Mouse (Mus musculus): ENCODE measurements around the gene D7Ertd443e. TPM values are rescaled to one million over a fixed set of nuclear protein-coding genes. Genes with fewer than 3 reads are reported as not detected.
A peak's percentile ranks its signal among the peaks of the same experiment; 100 is the strongest.

Gene D7Ertd443e
- polyA plus RNA-seq, 1 experiment from 2014 or later: 0.28 TPM

DNA sequence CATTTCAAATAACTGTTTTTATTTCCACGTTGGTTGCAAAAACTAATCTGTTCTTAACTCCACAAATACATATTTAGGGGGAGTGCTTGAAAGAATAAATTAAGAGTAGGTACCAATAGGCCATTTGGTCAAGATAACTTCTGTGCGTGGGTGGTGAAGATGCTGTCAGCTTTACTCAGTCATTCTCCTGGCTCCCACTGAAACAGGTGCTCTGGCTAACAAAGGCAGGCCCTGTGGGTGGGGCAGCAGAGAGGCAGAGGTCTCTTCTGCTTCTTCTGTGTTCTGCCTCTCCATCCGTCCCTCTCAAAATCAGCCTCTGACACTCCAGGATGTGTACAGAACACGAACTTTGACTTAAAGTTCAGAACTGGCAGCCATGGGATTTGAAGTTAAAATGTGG lies 119.7 kb downstream of the D7Ertd443e start:
- Histone ChIP-seq H3K36me3 (replicated peaks; ENCODE audit: control insufficient read depth, insufficient read depth) (no peaks in the 10 kb centered on the region), H3K4me2 (replicated peaks) (no peak overlapping the region), H3K4me3 (replicated peaks; ENCODE audit: low read length) (no peak overlapping the region), H3K9me3 (ENCODE audit: control insufficient read depth, low read length) (no peaks in the 10 kb centered on the region), H3K27me3 (ENCODE audit: control insufficient read depth, insufficient read depth, low read length) (no peaks in the 10 kb centered on the region), H3K4me1 (replicated peaks; ENCODE audit: control insufficient read depth, insufficient read depth, low read length) (no peaks in the 10 kb centered on the region), H3K27ac (no peak overlapping the region), H3K9ac (no peak overlapping the region)
- WGBS: 87% methylated on average over 4 of the region's 4 CpGs
- no peak for DNase-seq (ENCODE audit: low spot score)
- no peak for ATAC-seq (ENCODE audit: low FRiP score)

DNA sequence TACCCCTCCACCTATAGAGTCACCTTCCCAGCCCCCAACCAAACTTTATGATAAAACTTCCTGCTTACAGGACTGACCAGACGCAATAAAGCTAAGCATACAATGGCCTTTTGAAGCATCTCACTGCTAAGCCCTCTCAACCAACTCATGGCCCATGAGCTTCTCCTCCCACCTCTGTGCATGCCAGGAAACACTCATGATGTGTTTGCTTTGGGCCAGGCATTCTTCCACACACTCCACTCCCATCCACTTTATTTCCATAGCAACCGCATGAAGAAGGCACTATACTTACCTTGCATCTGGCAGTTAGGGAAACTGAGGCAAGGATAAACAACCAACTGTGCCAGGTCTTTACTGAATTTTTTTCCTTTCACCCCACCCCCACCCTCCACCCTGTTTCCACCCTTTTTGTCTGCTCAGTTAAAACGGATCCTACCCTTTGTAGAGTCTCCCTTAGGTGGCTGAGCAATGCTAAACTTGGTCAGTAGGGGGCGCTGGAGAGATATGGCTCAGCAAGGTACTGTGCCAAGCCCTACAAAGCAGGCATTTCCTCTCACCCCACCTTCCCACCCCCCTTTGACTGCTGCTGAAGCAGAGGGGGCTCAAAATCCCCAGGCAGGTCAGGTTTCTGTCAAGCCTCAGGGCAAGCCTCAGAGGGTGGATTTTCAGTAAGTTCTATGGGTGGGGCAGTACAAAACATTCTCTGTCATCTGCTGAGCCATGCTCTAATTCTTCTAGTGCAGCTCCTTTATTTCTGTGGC lies 122.1 kb downstream of the D7Ertd443e start:
- no peaks in the 10 kb centered on the region for H3K9me3 ChIP-seq (ENCODE audit: control insufficient read depth, low read length)
- ATAC-seq (ENCODE audit: low FRiP score): no peak
- peak; percentile 70 for DNase-seq (ENCODE audit: low spot score)
- H3K36me3 ChIP-seq (replicated peaks; ENCODE audit: control insufficient read depth, insufficient read depth): no peaks in the 10 kb centered on the region
- H3K4me2 ChIP-seq (replicated peaks): no peak overlapping the region
- H3K9ac ChIP-seq: no peak overlapping the region
- no peaks in the 10 kb centered on the region for H3K27me3 ChIP-seq (ENCODE audit: control insufficient read depth, insufficient read depth, low read length)
- no peaks in the 10 kb centered on the region for H3K4me1 ChIP-seq (replicated peaks; ENCODE audit: control insufficient read depth, insufficient read depth, low read length)
- H3K4me3 ChIP-seq (replicated peaks; ENCODE audit: low read length): no peak overlapping the region
- WGBS: 45% methylated on average over 4 of the region's 4 CpGs
- no peak overlapping the region for H3K27ac ChIP-seq

- Histone ChIP-seq H3K4me2 (replicated peaks) (no peak overlapping the region), H3K4me1 (replicated peaks; ENCODE audit: control insufficient read depth, insufficient read depth, low read length) (no peaks in the 10 kb centered on the region), H3K9ac (no peak overlapping the region), H3K27me3 (ENCODE audit: control insufficient read depth, insufficient read depth, low read length) (no peaks in the 10 kb centered on the region), H3K4me3 (replicated peaks; ENCODE audit: low read length) (no peak overlapping the region), H3K27ac (no peak overlapping the region), H3K9me3 (ENCODE audit: control insufficient read depth, low read length) (no peaks in the 10 kb centered on the region), H3K36me3 (replicated peaks; ENCODE audit: control insufficient read depth, insufficient read depth) (no peaks in the 10 kb centered on the region)
- WGBS: 60% methylated on average over 4 of the region's 4 CpGs
- DNase-seq (ENCODE audit: low spot score): no peak
- ATAC-seq (ENCODE audit: low FRiP score): no peak
These were observed 124.3 kb downstream of the D7Ertd443e start for GRCm38 (mm10) chr7:134261003-134261701.

DNA sequence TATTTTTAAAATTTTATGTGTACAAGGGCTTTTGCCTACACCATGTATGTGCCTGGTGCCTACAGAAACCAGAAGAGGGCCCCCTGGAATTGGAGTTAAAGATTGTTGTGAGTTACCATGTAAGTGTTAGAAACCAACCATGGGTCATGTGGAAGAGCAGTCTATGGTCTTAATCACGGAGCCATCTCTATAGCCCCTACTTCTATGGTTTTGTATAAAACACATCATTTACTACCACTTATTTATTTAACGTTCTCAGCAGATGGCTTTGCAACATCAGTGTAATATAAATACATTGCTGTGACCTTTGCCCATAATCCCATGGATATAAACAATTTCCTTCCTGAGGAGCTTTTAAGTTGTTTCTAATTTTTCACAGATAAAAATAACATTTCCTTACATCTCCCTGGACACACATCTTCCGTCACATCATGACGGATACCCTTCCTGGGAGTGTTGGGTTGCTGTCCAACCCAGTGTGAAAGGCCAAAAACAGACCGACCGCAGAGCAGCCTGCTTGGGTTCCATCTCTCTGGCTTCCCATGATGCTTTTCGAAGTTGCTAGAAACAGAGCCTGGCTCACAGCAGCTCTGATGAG lies 135.1 kb downstream of the D7Ertd443e start:
- 85% methylated on average over 7 of the region's 7 CpGs for WGBS
- no peak overlapping the region for H3K4me3 ChIP-seq (replicated peaks; ENCODE audit: low read length)
- H3K4me2 ChIP-seq (replicated peaks): no peak overlapping the region
- H3K9ac ChIP-seq: no peak overlapping the region
- no peak overlapping the region for H3K27ac ChIP-seq
- H3K4me1 ChIP-seq (replicated peaks; ENCODE audit: control insufficient read depth, insufficient read depth, low read length): 0 out of 2 replicates have a peak, but pooled peaks cover 5% of the 10 kb centered on the region
- ATAC-seq (ENCODE audit: low FRiP score) (no peak), DNase-seq (ENCODE audit: low spot score) (no peak)
- H3K9me3 ChIP-seq (ENCODE audit: control insufficient read depth, low read length): no peaks in the 10 kb centered on the region
- H3K27me3 ChIP-seq (ENCODE audit: control insufficient read depth, insufficient read depth, low read length): no peaks in the 10 kb centered on the region
- no peaks in the 10 kb centered on the region for H3K36me3 ChIP-seq (replicated peaks; ENCODE audit: control insufficient read depth, insufficient read depth)

- Histone ChIP-seq H3K27me3 (ENCODE audit: control insufficient read depth, insufficient read depth, low read length) (no peaks in the 10 kb centered on the region), H3K27ac (no peak overlapping the region), H3K4me1 (replicated peaks; ENCODE audit: control insufficient read depth, insufficient read depth, low read length) (0 out of 2 replicates have a peak, but pooled peaks cover 5% of the 10 kb centered on the region), H3K9ac (no peak overlapping the region), H3K36me3 (replicated peaks; ENCODE audit: control insufficient read depth, insufficient read depth) (no peaks in the 10 kb centered on the region), H3K4me2 (replicated peaks) (no peak overlapping the region), H3K4me3 (replicated peaks; ENCODE audit: low read length) (no peak overlapping the region), H3K9me3 (ENCODE audit: control insufficient read depth, low read length) (no peaks in the 10 kb centered on the region)
- no peak for ATAC-seq (ENCODE audit: low FRiP score)
- WGBS: 95% methylated on average over 2 of the region's 2 CpGs
- no peak for DNase-seq (ENCODE audit: low spot score)
These were observed 137.4 kb downstream of the D7Ertd443e start for GRCm38 (mm10) chr7:134248041-134248440.

DNA sequence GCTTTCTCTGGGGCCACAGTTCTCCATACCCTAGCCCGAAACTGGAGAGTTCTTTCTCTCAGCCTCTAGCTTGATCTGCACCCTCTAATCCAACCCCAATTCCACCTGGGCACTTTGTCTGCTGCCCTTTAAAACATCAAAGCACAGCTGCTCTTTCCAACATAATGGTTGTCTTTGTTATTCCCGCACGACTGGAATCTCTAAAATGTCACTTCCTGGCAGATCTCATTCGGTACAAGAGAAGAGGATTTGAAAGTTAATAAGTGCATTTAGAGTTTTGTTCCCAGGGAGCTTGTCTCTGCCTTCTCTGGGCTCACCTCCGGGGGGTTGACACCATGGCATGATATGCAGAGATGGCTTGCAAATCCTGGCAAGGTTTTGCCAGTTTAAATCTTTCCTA lies 138.8 kb downstream of the D7Ertd443e start:
- ATAC-seq (ENCODE audit: low FRiP score): no peak
- no peak overlapping the region for H3K27ac ChIP-seq
- no peaks in the 10 kb centered on the region for H3K27me3 ChIP-seq (ENCODE audit: control insufficient read depth, insufficient read depth, low read length)
- no peak for DNase-seq (ENCODE audit: low spot score)
- H3K9ac ChIP-seq: no peak overlapping the region
- 37% methylated on average over 5 of the region's 5 CpGs for WGBS
- no peak overlapping the region for H3K4me3 ChIP-seq (replicated peaks; ENCODE audit: low read length)
- H3K4me2 ChIP-seq (replicated peaks): no peak overlapping the region
- H3K4me1 ChIP-seq (replicated peaks; ENCODE audit: control insufficient read depth, insufficient read depth, low read length): 0 out of 2 replicates have a peak, but pooled peaks cover 5% of the 10 kb centered on the region
- H3K9me3 ChIP-seq (ENCODE audit: control insufficient read depth, low read length): no peaks in the 10 kb centered on the region
- no peaks in the 10 kb centered on the region for H3K36me3 ChIP-seq (replicated peaks; ENCODE audit: control insufficient read depth, insufficient read depth)

GRCm38 (mm10) chr7:134242773-134243172 lies 142.7 kb downstream of the D7Ertd443e start:
- no peaks in the 10 kb centered on the region for H3K27me3 ChIP-seq (ENCODE audit: control insufficient read depth, insufficient read depth, low read length)
- no peak for ATAC-seq (ENCODE audit: low FRiP score)
- H3K36me3 ChIP-seq (replicated peaks; ENCODE audit: control insufficient read depth, insufficient read depth): no peaks in the 10 kb centered on the region
- H3K9ac ChIP-seq: no peak overlapping the region
- no peak overlapping the region for H3K27ac ChIP-seq
- H3K4me3 ChIP-seq (replicated peaks; ENCODE audit: low read length): no peak overlapping the region
- DNase-seq (ENCODE audit: low spot score): no peak
- no peak overlapping the region for H3K4me2 ChIP-seq (replicated peaks)
- WGBS: 76% methylated on average over 1 of the region's 1 CpGs
- H3K4me1 ChIP-seq (replicated peaks; ENCODE audit: control insufficient read depth, insufficient read depth, low read length): 0 out of 2 replicates have a peak, but pooled peaks cover 5% of the 10 kb centered on the region
- no peaks in the 10 kb centered on the region for H3K9me3 ChIP-seq (ENCODE audit: control insufficient read depth, low read length)

DNA sequence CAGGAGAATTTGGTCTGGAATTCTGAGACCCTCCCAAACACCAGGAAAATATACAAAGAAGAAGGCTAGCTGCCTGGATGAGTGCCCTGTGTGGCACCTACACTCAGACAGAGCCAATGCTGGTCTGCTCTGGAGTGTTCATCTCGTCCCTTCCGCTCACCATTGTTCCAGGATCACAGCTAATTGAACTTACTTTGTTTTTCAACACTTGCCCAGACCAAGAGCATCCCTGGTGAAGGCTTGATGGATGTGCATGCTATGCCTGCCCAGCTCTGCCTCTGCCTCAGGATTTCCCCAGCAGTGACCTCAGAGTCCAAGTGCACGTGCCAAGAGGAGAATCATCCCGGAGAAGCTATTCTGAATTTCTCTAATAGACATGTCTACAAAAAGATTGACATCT lies 144.2 kb downstream of the D7Ertd443e start:
- DNase-seq (ENCODE audit: low spot score): no peak
- Histone ChIP-seq H3K4me1 (replicated peaks; ENCODE audit: control insufficient read depth, insufficient read depth, low read length) (0 out of 2 replicates have a peak, but pooled peaks cover 1% of the 10 kb centered on the region), H3K27ac (no peak overlapping the region), H3K4me3 (replicated peaks; ENCODE audit: low read length) (no peak overlapping the region), H3K9me3 (ENCODE audit: control insufficient read depth, low read length) (no peaks in the 10 kb centered on the region), H3K4me2 (replicated peaks) (no peak overlapping the region), H3K36me3 (replicated peaks; ENCODE audit: control insufficient read depth, insufficient read depth) (no peaks in the 10 kb centered on the region), H3K9ac (no peak overlapping the region), H3K27me3 (ENCODE audit: control insufficient read depth, insufficient read depth, low read length) (no peaks in the 10 kb centered on the region)
- no peak for ATAC-seq (ENCODE audit: low FRiP score)
- 80% methylated on average over 4 of the region's 4 CpGs for WGBS

GRCm38 (mm10) chr7:134240579-134240978 lies 144.9 kb downstream of the D7Ertd443e start:
- Histone ChIP-seq H3K4me1 (replicated peaks; ENCODE audit: control insufficient read depth, insufficient read depth, low read length) (no peaks in the 10 kb centered on the region), H3K9me3 (ENCODE audit: control insufficient read depth, low read length) (no peaks in the 10 kb centered on the region), H3K9ac (no peak overlapping the region), H3K36me3 (replicated peaks; ENCODE audit: control insufficient read depth, insufficient read depth) (no peaks in the 10 kb centered on the region), H3K4me2 (replicated peaks) (no peak overlapping the region), H3K27me3 (ENCODE audit: control insufficient read depth, insufficient read depth, low read length) (no peaks in the 10 kb centered on the region), H3K4me3 (replicated peaks; ENCODE audit: low read length) (no peak overlapping the region), H3K27ac (no peak overlapping the region)
- WGBS: 88% methylated on average over 1 of the region's 1 CpGs
- no peak for DNase-seq (ENCODE audit: low spot score)
- ATAC-seq (ENCODE audit: low FRiP score): no peak
